Mouse (Mus musculus): Measurements from ENCODE around the gene Prpf39.
A peak's percentile ranks its signal among the peaks of the same experiment; 100 is the strongest.

The Prpf39 gene

GRCm38 (mm10) chr12:65036190-65036870, at the start of gene Prpf39:
TSS of gene Prpf39 (plus strand) at chr12:65036333.
- DNase-seq (ENCODE audit: low spot score in 2 of 2) = peak; percentile 94 to 95

- no peak for DNase-seq (ENCODE audit: low spot score in 2 of 2)
Observed at GRCm38 (mm10) chr12:65007725-65008124, 28.4 kb upstream of the Prpf39 start.

GRCm38 (mm10) chr12:65022842-65023241, 13.3 kb upstream of the Prpf39 start:
- DNase-seq (ENCODE audit: low spot score in 2 of 2) = no peak

- DNase-seq (ENCODE audit: low spot score in 2 of 2) = no peak
Observed at GRCm38 (mm10) chr12:65035839-65036189, 319 bp upstream of the Prpf39 start.

GRCm38 (mm10) chr12:65036892-65037545, 886 bp downstream of the Prpf39 start:
- no peak for DNase-seq (ENCODE audit: low spot score in 2 of 2)

- DNase-seq (ENCODE audit: low spot score in 2 of 2) = no peak
Observed at GRCm38 (mm10) chr12:65037546-65037937, 1.4 kb downstream of the Prpf39 start.

GRCm38 (mm10) chr12:65048799-65049198, 12.7 kb downstream of the Prpf39 start:
- no peak for DNase-seq (ENCODE audit: low spot score in 2 of 2)

- no peak for DNase-seq (ENCODE audit: low spot score in 2 of 2)
Observed at GRCm38 (mm10) chr12:65058203-65058602, 22.1 kb downstream of the Prpf39 start.

- DNase-seq (ENCODE audit: low spot score in 2 of 2) = no peak
Observed at GRCm38 (mm10) chr12:65061082-65061481, 24.9 kb downstream of the Prpf39 start.

- DNase-seq (ENCODE audit: low spot score in 2 of 2) = no peak
Observed at GRCm38 (mm10) chr12:65065241-65065640, 29.1 kb downstream of the Prpf39 start.

- no peak for DNase-seq (ENCODE audit: low spot score in 2 of 2)
Observed at GRCm38 (mm10) chr12:65066234-65066633, 30.1 kb downstream of the Prpf39 start.

GRCm38 (mm10) chr12:65068409-65068808, 32.3 kb downstream of the Prpf39 start:
- DNase-seq (ENCODE audit: low spot score in 2 of 2) = no peak

- no peak for DNase-seq (ENCODE audit: low spot score in 2 of 2)
Observed at GRCm38 (mm10) chr12:65072911-65073610, 36.9 kb downstream of the Prpf39 start.

GRCm38 (mm10) chr12:65073611-65074178, 37.6 kb downstream of the Prpf39 start, which contains the start of gene Fkbp3:
TSS of gene Fkbp3 (minus strand) at chr12:65074007.
- peak; percentile 97 to 98 for DNase-seq (ENCODE audit: low spot score in 2 of 2)

GRCm38 (mm10) chr12:65074651-65075050, 38.5 kb downstream of the Prpf39 start:
- DNase-seq (ENCODE audit: low spot score in 2 of 2) = peak in 1 of 2 experiments; percentile 33

- DNase-seq (ENCODE audit: low spot score in 2 of 2) = peak; percentile 95
Observed at GRCm38 (mm10) chr12:65075085-65075732, 39.1 kb downstream of the Prpf39 start, which contains the start of gene Fancm. TSS of gene Fancm (plus strand) at chr12:65075603.

GRCm38 (mm10) chr12:65075733-65076310, 39.7 kb downstream of the Prpf39 start:
- DNase-seq (ENCODE audit: low spot score in 2 of 2) = peak in 1 of 2 experiments; percentile 66

- no peak for DNase-seq (ENCODE audit: low spot score in 2 of 2)
Observed at GRCm38 (mm10) chr12:65076906-65077305, 40.8 kb downstream of the Prpf39 start.

- DNase-seq (ENCODE audit: low spot score in 2 of 2) = no peak
Observed at GRCm38 (mm10) chr12:65108746-65109145, 72.6 kb downstream of the Prpf39 start.

- no peak for DNase-seq (ENCODE audit: low spot score in 2 of 2)
Observed at GRCm38 (mm10) chr12:65111503-65111902, 75.4 kb downstream of the Prpf39 start.

GRCm38 (mm10) chr12:65112811-65113210, 76.7 kb downstream of the Prpf39 start:
- no peak for DNase-seq (ENCODE audit: low spot score in 2 of 2)
